Mouse (Mus musculus): ENCODE data around the gene Slc22a15. TPM values are rescaled to one million over a fixed set of nuclear protein-coding genes. Genes with fewer than 3 reads are reported as not detected.

The Slc22a15 gene
- polyA plus RNA-seq, 1 experiment from 2014 or later, result 4.6 TPM

- Histone ChIP-seq H3K27ac (ENCODE audit: low read length) (no peak overlapping the region), H3K4me2 (ENCODE audit: low read length) (no peak overlapping the region), H3K9ac (replicated peaks; ENCODE audit: low read depth, low read length) (no peak overlapping the region), H3K36me3 (ENCODE audit: control insufficient read depth, insufficient read depth) (no peaks in the 10 kb centered on the region), H3K9me3 (ENCODE audit: control insufficient read depth, low read length) (no peaks in the 10 kb centered on the region), H3K4me1 (replicated peaks; ENCODE audit: control insufficient read depth, insufficient read depth, low read length) (peaks cover 21% of the 10 kb centered on the region), H3K4me3 (replicated peaks; ENCODE audit: low read length) (no peak overlapping the region), H3K27me3 (replicated peaks; ENCODE audit: control insufficient read depth, insufficient read depth, low read length) (no peaks in the 10 kb centered on the region)
- 87% methylated on average over 7 of the region's 7 CpGs for WGBS
- ATAC-seq, result no peak
Observed at GRCm38 (mm10) chr3:101922366-101922765, 1.9 kb downstream of the Slc22a15 start.

DNA sequence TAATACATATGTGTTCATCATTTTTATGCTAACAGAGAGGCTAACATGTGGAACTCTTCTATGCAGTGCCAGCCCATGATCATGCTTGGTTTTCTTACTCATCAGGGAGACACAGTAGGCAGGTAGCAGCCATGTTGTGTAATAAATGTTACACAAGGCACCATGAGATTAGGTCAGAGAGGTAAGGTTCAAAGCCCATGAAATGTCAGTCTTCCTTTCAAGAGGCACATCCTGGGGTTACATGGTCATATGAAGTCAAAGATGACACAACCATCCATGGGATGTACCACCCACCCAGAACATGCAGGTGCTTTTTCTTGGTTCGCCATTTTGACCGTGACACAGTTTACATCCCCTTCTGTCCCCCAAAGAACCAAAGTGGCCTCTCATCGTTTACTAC lies 5.7 kb downstream of the Slc22a15 start:
- no peaks in the 10 kb centered on the region for H3K27me3 ChIP-seq (replicated peaks; ENCODE audit: control insufficient read depth, insufficient read depth, low read length)
- no peaks in the 10 kb centered on the region for H3K9me3 ChIP-seq (ENCODE audit: control insufficient read depth, low read length)
- ATAC-seq, result no peak
- peaks cover 6% of the 10 kb centered on the region; the same call in 1 of the 2 replicates for H3K4me1 ChIP-seq (replicated peaks; ENCODE audit: control insufficient read depth, insufficient read depth, low read length)
- H3K36me3 ChIP-seq (ENCODE audit: control insufficient read depth, insufficient read depth), result no peaks in the 10 kb centered on the region
- no peak overlapping the region for H3K27ac ChIP-seq (ENCODE audit: low read length)
- no peak overlapping the region for H3K9ac ChIP-seq (replicated peaks; ENCODE audit: low read depth, low read length)
- no peak overlapping the region for H3K4me2 ChIP-seq (ENCODE audit: low read length)
- WGBS, result 94% methylated on average over 3 of the region's 3 CpGs
- no peak overlapping the region for H3K4me3 ChIP-seq (replicated peaks; ENCODE audit: low read length)

GRCm38 (mm10) chr3:101917665-101918064 lies 6.6 kb downstream of the Slc22a15 start:
- WGBS, result 27% methylated on average over 3 of the region's 3 CpGs
- no peaks in the 10 kb centered on the region for H3K36me3 ChIP-seq (ENCODE audit: control insufficient read depth, insufficient read depth)

DNA sequence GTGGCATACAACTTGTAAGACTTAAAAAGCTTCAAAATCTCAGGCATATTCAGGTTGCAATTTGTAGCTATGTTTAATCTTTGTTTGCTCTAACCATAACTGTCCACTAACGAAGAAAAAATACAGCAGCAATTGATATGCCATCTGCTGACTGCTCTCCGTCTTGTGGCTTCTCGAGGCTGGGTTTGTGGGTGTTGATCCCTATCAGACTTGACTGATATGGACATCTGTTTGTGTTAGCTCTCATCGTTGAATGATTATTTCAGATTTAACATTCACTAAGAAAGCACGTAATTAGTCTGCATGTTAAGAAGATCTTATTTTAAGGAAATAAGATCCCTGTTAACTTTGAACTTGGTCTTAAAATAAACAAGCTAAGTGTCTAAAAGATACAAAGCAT lies 7.7 kb downstream of the Slc22a15 start:
- Histone ChIP-seq H3K9ac (replicated peaks; ENCODE audit: low read depth, low read length) (no peak overlapping the region), H3K4me3 (replicated peaks; ENCODE audit: low read length) (no peak overlapping the region), H3K36me3 (ENCODE audit: control insufficient read depth, insufficient read depth) (no peaks in the 10 kb centered on the region), H3K4me1 (replicated peaks; ENCODE audit: control insufficient read depth, insufficient read depth, low read length) (no peaks in the 10 kb centered on the region), H3K4me2 (ENCODE audit: low read length) (no peak overlapping the region), H3K27me3 (replicated peaks; ENCODE audit: control insufficient read depth, insufficient read depth, low read length) (no peaks in the 10 kb centered on the region), H3K9me3 (ENCODE audit: control insufficient read depth, low read length) (no peaks in the 10 kb centered on the region), H3K27ac (ENCODE audit: low read length) (no peak overlapping the region)
- no peak for ATAC-seq
- WGBS, result 47% methylated on average over 5 of the region's 5 CpGs

More at GRCm38 (mm10) chr3:101917665-101918064, 6.6 kb downstream of the Slc22a15 start:
- no peak overlapping the region for H3K9ac ChIP-seq (replicated peaks; ENCODE audit: low read depth, low read length)
- H3K27me3 ChIP-seq (replicated peaks; ENCODE audit: control insufficient read depth, insufficient read depth, low read length), result no peaks in the 10 kb centered on the region
- H3K4me2 ChIP-seq (ENCODE audit: low read length), result no peak overlapping the region
- no peak overlapping the region for H3K27ac ChIP-seq (ENCODE audit: low read length)
- no peaks in the 10 kb centered on the region for H3K9me3 ChIP-seq (ENCODE audit: control insufficient read depth, low read length)
- H3K4me3 ChIP-seq (replicated peaks; ENCODE audit: low read length), result no peak overlapping the region
- ATAC-seq, result no peak
- H3K4me1 ChIP-seq (replicated peaks; ENCODE audit: control insufficient read depth, insufficient read depth, low read length), result no peaks in the 10 kb centered on the region

GRCm38 (mm10) chr3:101915048-101915801 lies 9.0 kb downstream of the Slc22a15 start:
- no peaks in the 10 kb centered on the region for H3K9me3 ChIP-seq (ENCODE audit: control insufficient read depth, low read length)
- 89% methylated on average over 14 of the region's 14 CpGs for WGBS
- H3K4me1 ChIP-seq (replicated peaks; ENCODE audit: control insufficient read depth, insufficient read depth, low read length), result no peaks in the 10 kb centered on the region
- ATAC-seq, result no peak
- H3K27ac ChIP-seq (ENCODE audit: low read length), result no peak overlapping the region
- no peak overlapping the region for H3K4me3 ChIP-seq (replicated peaks; ENCODE audit: low read length)
- H3K27me3 ChIP-seq (replicated peaks; ENCODE audit: control insufficient read depth, insufficient read depth, low read length), result no peaks in the 10 kb centered on the region
- no peaks in the 10 kb centered on the region for H3K36me3 ChIP-seq (ENCODE audit: control insufficient read depth, insufficient read depth)
- H3K9ac ChIP-seq (replicated peaks; ENCODE audit: low read depth, low read length), result no peak overlapping the region
- H3K4me2 ChIP-seq (ENCODE audit: low read length), result no peak overlapping the region

DNA sequence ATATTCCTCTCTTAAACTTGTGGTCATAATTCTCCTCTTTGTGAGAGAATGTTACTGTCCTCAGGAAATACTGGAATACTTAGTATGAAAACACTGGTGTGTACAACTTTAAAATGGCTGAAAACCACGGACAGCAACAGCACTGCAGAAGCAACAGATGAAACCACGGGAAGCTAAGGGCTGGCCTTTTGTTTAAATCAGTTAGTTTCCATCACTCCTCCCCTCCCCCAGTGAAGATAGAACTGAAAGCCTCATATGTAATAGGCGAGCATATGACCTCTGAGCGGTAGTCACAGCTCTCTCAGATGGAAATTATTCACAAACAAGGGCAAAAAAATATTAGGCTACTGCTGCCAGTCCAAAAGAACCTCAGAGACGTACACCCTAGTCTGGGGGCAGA lies 10.0 kb downstream of the Slc22a15 start:
- H3K27me3 ChIP-seq (replicated peaks; ENCODE audit: control insufficient read depth, insufficient read depth, low read length), result no peaks in the 10 kb centered on the region
- H3K36me3 ChIP-seq (ENCODE audit: control insufficient read depth, insufficient read depth), result no peaks in the 10 kb centered on the region
- 87% methylated on average over 5 of the region's 5 CpGs for WGBS
- no peaks in the 10 kb centered on the region for H3K9me3 ChIP-seq (ENCODE audit: control insufficient read depth, low read length)
- no peak overlapping the region for H3K9ac ChIP-seq (replicated peaks; ENCODE audit: low read depth, low read length)
- no peak for ATAC-seq
- no peak overlapping the region for H3K27ac ChIP-seq (ENCODE audit: low read length)
- H3K4me1 ChIP-seq (replicated peaks; ENCODE audit: control insufficient read depth, insufficient read depth, low read length), result no peaks in the 10 kb centered on the region
- no peak overlapping the region for H3K4me2 ChIP-seq (ENCODE audit: low read length)
- no peak overlapping the region for H3K4me3 ChIP-seq (replicated peaks; ENCODE audit: low read length)

DNA sequence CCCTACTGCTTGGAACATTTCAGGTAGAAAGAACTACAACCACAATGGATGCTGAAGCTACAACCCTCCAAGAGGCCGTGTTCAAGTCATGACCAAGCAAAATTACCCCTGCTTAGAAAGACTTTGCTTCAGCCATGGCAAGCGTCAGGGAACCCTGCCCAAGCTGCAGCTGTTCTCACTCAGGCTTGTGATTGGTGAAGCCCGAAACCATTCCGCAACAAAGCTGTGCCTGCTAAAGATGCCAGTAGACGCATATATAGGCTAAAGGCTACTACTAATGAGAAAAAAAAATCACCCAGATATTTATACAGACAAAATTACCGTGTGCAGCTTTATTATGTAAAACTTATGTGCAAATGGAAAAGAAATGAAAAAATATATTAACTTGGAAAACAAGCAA lies 12.2 kb downstream of the Slc22a15 start:
- Histone ChIP-seq H3K27ac (ENCODE audit: low read length) (no peak overlapping the region), H3K36me3 (ENCODE audit: control insufficient read depth, insufficient read depth) (0 out of 2 replicates have a peak, but pooled peaks cover 5% of the 10 kb centered on the region), H3K9me3 (ENCODE audit: control insufficient read depth, low read length) (peaks cover 2% of the 10 kb centered on the region; the same call in 1 of the 2 replicates), H3K4me3 (replicated peaks; ENCODE audit: low read length) (no peak overlapping the region), H3K4me2 (ENCODE audit: low read length) (no peak overlapping the region), H3K9ac (replicated peaks; ENCODE audit: low read depth, low read length) (no peak overlapping the region), H3K27me3 (replicated peaks; ENCODE audit: control insufficient read depth, insufficient read depth, low read length) (no peaks in the 10 kb centered on the region), H3K4me1 (replicated peaks; ENCODE audit: control insufficient read depth, insufficient read depth, low read length) (no peaks in the 10 kb centered on the region)
- ATAC-seq, result no peak
- 86% methylated on average over 6 of the region's 6 CpGs for WGBS

DNA sequence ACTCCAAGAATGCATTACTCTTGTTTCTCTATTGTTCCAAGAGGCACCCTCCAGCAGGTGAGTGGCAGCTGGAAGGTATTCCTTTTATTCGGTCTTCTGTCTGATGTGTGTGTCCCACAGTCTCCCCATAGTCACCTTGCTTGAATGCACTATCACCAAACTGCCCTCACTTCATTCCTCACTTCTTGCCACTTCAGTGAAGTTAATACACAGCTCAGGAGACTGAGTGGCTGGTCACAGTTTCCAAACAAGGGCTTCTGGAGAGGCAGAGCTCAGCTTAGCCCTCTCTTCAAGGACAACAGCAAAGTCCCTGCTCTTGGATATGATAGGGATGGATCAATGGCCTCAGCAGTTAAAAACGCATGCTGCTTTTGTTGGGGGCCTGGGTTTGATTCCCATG lies 17.2 kb downstream of the Slc22a15 start:
- WGBS, result 65% methylated on average over 2 of the region's 2 CpGs
- Histone ChIP-seq H3K4me3 (replicated peaks; ENCODE audit: low read length) (no peak overlapping the region), H3K36me3 (ENCODE audit: control insufficient read depth, insufficient read depth) (0 out of 2 replicates have a peak, but pooled peaks cover 5% of the 10 kb centered on the region), H3K27me3 (replicated peaks; ENCODE audit: control insufficient read depth, insufficient read depth, low read length) (no peaks in the 10 kb centered on the region), H3K4me2 (ENCODE audit: low read length) (no peak overlapping the region), H3K9me3 (ENCODE audit: control insufficient read depth, low read length) (peaks cover 2% of the 10 kb centered on the region; the same call in 1 of the 2 replicates), H3K27ac (ENCODE audit: low read length) (no peak overlapping the region), H3K9ac (replicated peaks; ENCODE audit: low read depth, low read length) (no peak overlapping the region), H3K4me1 (replicated peaks; ENCODE audit: control insufficient read depth, insufficient read depth, low read length) (no peaks in the 10 kb centered on the region; the same call in 1 of the 2 replicates)
- no peak for ATAC-seq

- no peaks in the 10 kb centered on the region; the same call in 1 of the 2 replicates for H3K4me1 ChIP-seq (replicated peaks; ENCODE audit: control insufficient read depth, insufficient read depth, low read length)
- WGBS, result 88% methylated on average over 7 of the region's 7 CpGs
- H3K27ac ChIP-seq (ENCODE audit: low read length), result no peak overlapping the region
- peaks cover 2% of the 10 kb centered on the region; the same call in 1 of the 2 replicates for H3K9me3 ChIP-seq (ENCODE audit: control insufficient read depth, low read length)
- H3K4me2 ChIP-seq (ENCODE audit: low read length), result no peak overlapping the region
- H3K27me3 ChIP-seq (replicated peaks; ENCODE audit: control insufficient read depth, insufficient read depth, low read length), result no peaks in the 10 kb centered on the region
- 0 out of 2 replicates have a peak, but pooled peaks cover 5% of the 10 kb centered on the region for H3K36me3 ChIP-seq (ENCODE audit: control insufficient read depth, insufficient read depth)
- no peak overlapping the region for H3K9ac ChIP-seq (replicated peaks; ENCODE audit: low read depth, low read length)
- no peak overlapping the region for H3K4me3 ChIP-seq (replicated peaks; ENCODE audit: low read length)
- ATAC-seq, result no peak
Observed at GRCm38 (mm10) chr3:101904776-101905175, 19.5 kb downstream of the Slc22a15 start.

Measured in forebrain, embryonic 16.5 days (tissue).